Mouse (Mus musculus): ENCODE results near the gene Pum1.

- TF ChIP-seq CTCF (IDR thresholded peaks at IDR 0.05; ENCODE audit: extremely low read depth, insufficient read depth, low read length) (no peak), POLR2A (IDR thresholded peaks at IDR 0.05; ENCODE audit: extremely low read depth, insufficient read depth, low read length) (no peak)
Measured at GRCm38 (mm10) chr4:130819806-130820205, 156.7 kb downstream of the Pum1 start.
